Mouse (Mus musculus) layer of hippocampus, postnatal 10 days (tissue): ENCODE results near the gene Ube2cbp. TPM values are rescaled to one million over a fixed set of nuclear protein-coding genes. Genes with fewer than 3 reads are reported as not detected.
A peak's percentile ranks its signal among the peaks of the same experiment; 100 is the strongest.

ENCODE experiments used
- DNase-seq, 2 experiments: peaks; one replicate each; pipeline ENCODE4 v3.0.0; 2021; ENCODE audit warnings: low spot score in 2 of 2
- total RNA-seq, 2 experiments: library from RNA; stranded (reverse); gene quantifications; 2 replicates each; pipeline ENCODE4 v1.2.3; 2021

Gene Ube2cbp
- total RNA-seq, 2 experiments from 2014 or later: 3.8 to 3.9 TPM

- DNase-seq: no peak
Measured at GRCm38 (mm10) chr9:86436608-86437007, 28.1 kb downstream of the Ube2cbp start.

- DNase-seq: no peak
Measured at GRCm38 (mm10) chr9:86435510-86435909, 29.2 kb downstream of the Ube2cbp start.

GRCm38 (mm10) chr9:86423331-86423730, 41.4 kb downstream of the Ube2cbp start:
- DNase-seq: no peak

- no peak for DNase-seq
Measured at GRCm38 (mm10) chr9:86419366-86419765, 45.4 kb downstream of the Ube2cbp start.

GRCm38 (mm10) chr9:86417971-86418370, 46.8 kb downstream of the Ube2cbp start:
- DNase-seq: no peak

GRCm38 (mm10) chr9:86395785-86396184, 69.0 kb downstream of the Ube2cbp start:
- no peak for DNase-seq

- DNase-seq: no peak
Measured at GRCm38 (mm10) chr9:86395012-86395411, 69.7 kb downstream of the Ube2cbp start.

- DNase-seq: no peak
Measured at GRCm38 (mm10) chr9:86393586-86394272, 71.0 kb downstream of the Ube2cbp start.

- DNase-seq: no peak
Measured at GRCm38 (mm10) chr9:86391467-86391866, 73.3 kb downstream of the Ube2cbp start.

GRCm38 (mm10) chr9:86390713-86391112, 74.0 kb downstream of the Ube2cbp start:
- DNase-seq: peak in 1 of 2 experiments; percentile 23

GRCm38 (mm10) chr9:86388538-86388937, 76.2 kb downstream of the Ube2cbp start:
- no peak for DNase-seq

- DNase-seq: no peak
Measured at GRCm38 (mm10) chr9:86376923-86377322, 87.8 kb downstream of the Ube2cbp start.

GRCm38 (mm10) chr9:86372783-86373567, 91.8 kb downstream of the Ube2cbp start:
- no peak for DNase-seq

GRCm38 (mm10) chr9:86369208-86369607, 95.5 kb downstream of the Ube2cbp start:
- no peak for DNase-seq

GRCm38 (mm10) chr9:86360536-86360935, 104.2 kb downstream of the Ube2cbp start:
- peak; percentile 21 to 39 for DNase-seq

GRCm38 (mm10) chr9:86355851-86356250, 108.9 kb downstream of the Ube2cbp start:
- no peak for DNase-seq

GRCm38 (mm10) chr9:86351491-86351890, 113.3 kb downstream of the Ube2cbp start:
- DNase-seq: no peak

GRCm38 (mm10) chr9:86336792-86337191, 128.0 kb downstream of the Ube2cbp start:
- no peak for DNase-seq

GRCm38 (mm10) chr9:86336361-86336760, 128.4 kb downstream of the Ube2cbp start:
- DNase-seq: no peak

- no peak for DNase-seq
Measured at GRCm38 (mm10) chr9:86335588-86335987, 129.2 kb downstream of the Ube2cbp start.

- DNase-seq: no peak
Measured at GRCm38 (mm10) chr9:86334357-86334756, 130.4 kb downstream of the Ube2cbp start.

- no peak for DNase-seq
Measured at GRCm38 (mm10) chr9:86330591-86330990, 134.2 kb downstream of the Ube2cbp start.

GRCm38 (mm10) chr9:86328270-86328669, 136.5 kb downstream of the Ube2cbp start:
- DNase-seq: no peak
